Mouse (Mus musculus) kidney, postnatal 25 days (tissue): Measurements from ENCODE around the gene Megf9.

Experiments
- DNase-seq, 2 experiments: peaks; one replicate each; pipeline ENCODE4 v3.0.0; 2021; ENCODE audit warnings: mixed read lengths in 2 of 2

Megf9 gene

DNA sequence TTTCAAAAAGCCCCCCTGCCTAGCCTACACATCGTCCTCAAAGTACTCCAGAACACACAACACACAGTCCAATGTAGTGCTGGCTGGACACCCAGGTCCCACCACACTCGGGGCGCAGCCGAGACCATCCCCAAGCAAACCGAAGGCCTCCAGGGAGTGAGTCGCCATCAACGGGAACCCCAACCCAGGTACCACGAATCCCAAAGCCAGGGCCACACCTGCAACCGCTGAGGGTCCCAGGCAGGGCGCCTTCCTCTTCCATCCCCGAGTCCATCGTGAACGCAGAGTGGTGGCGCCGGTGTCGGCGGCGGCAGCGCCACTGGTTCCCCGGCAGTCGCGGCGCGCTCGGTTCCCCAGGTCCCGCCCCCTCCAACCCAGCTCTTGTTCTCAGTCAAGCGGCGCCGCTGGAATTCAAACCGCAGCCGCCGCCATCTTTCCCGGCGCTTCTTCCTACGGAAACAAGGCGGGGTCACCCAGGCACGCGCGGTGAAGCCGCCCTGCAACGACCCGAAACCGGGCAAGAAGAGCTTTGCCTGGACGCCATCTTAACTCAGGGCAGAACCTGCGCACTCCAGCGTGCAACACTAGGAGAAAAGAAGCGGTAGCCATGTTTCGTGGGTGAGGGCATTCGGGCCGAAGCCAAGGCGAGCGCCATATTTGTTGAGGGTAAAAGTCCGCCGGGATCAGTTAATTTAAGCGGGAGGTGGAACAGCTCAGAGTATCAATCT lies 124.6 kb downstream of the Megf9 start, which contains the start of gene Cdk5rap2:
Gene Cdk5rap2, minus strand, starts transcription at position 450 of the 728 bp plus-strand sequence.
- DNase-seq: peak; percentile 96 to 98

DNA sequence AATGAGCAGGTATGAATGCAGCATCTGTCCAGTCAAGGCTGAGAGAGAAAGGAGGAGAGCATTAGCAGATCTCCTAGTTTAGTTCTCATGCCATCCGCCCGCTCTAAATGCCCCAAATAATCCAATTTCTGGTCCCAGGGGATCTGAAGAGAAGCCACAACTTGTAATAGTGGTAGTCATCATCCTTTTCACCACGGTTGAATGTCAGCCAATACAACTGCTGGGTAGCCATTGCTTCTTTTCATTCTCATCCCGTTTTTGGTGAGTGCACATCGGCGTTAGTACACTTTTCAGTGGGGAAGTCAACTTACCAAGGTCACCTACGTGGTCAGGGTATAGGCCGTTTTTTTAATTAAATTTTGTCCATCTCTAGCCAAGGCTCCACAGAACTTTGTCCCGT lies 125.3 kb downstream of the Megf9 start:
- no peak for DNase-seq

DNA sequence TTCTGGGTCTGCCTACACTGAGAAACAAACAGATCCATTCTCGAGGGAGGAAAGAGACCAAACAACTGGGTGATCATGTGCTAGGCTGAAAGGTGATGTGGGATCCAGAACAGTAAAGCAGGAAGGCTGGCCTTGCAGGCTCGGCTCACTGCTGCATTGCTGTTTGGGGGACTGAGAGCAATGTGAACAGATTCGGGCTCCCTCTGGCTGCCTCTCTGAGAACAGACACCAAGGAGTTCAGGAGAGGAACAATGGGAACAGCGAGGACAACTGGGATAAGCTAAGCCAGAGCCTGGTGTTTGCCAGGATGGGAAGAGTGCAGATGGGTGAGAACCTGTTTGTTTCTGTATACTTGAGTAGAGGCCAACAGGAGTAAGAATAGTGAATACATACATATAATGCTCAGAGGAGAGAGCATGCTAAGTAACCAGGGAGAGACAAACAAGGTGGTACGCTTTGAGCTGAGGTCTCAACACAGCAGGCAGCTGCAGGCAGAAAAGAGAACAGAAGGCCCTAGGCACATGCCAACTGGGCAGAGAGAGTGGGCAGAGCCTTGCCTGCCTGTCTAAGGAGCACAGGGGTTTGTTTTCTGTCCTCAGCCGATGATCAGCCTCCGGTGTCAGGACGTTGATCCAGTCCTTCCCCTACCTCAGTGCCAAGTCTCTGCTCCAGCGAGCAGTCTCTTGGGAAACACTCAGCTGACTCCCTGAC lies 132.5 kb downstream of the Megf9 start:
- DNase-seq: no peak

DNA sequence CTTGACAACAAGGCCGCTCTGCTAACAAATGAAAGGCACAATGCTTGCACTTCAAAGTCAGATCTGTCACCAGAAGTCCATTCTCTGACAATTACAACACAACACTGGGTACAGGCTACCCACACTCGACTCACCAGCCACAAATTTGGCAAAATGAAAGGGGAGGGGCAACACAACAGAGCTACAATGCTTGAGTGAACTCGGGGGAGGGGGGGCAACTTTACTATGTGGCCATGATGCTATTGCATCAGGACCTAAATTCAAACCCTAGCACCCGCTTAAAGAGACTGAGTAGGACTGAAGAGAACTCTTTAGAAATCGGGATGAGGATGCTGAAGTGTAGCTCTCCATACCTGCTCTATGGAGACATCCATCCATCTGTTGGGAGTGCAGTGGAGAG lies 135.3 kb downstream of the Megf9 start:
- no peak for DNase-seq

DNA sequence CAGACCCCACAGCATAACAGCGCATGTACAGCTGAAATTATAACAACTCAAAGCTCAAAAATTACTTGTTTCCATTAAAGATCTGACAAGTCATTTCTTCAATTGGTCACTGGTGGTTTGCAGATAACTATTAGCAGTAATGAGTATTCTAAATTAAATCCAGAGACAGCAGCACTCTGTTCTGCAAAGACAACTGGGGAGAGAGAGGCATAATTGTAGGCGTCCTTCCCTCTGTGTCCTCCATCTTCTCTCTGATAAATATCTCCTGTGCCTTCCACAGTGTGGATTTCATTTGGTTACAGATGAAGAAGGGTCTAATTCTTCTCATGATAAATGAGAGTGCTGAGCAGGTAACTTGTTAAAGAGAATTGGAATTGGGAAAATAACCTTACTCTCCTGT lies 135.7 kb downstream of the Megf9 start:
- no peak for DNase-seq

DNA sequence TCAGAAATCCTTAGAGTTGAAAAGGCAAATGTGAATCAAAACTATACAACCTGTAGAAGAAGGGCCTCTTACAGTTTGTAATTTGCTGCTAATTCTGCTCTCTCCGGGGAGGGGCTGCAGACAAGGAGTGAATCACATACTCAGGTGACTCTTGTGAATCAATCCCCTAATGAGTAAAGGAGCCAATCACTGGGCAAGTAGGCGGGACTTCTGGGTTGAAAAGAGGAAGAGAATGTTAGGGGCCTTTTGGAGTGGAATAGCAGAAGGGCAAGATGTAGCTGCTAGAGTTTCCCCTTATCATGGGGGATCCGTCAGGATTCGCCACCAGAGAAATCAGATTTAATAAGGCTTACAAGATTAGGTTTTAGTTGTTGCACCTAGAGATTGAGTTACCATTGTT lies 136.7 kb downstream of the Megf9 start:
- no peak for DNase-seq

DNA sequence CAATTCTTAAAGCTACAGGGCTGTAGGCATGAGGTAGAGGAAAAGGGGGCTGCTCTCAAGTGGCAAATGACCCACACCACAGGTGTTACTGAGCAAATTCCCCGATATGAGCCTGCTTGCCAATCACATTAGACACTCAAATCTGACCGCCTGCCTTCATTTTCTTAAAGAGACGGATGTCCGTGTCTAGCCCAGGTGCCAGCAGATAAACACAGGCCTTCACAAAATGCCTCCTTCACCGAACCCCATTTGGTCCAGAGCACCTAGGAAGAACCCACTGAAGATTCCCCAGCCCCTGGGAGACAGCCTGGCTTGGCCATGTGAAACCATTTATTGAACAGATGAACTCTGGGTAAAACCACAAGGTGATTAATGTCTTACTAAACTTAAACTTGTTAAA lies 138.1 kb downstream of the Megf9 start:
- no peak for DNase-seq

DNA sequence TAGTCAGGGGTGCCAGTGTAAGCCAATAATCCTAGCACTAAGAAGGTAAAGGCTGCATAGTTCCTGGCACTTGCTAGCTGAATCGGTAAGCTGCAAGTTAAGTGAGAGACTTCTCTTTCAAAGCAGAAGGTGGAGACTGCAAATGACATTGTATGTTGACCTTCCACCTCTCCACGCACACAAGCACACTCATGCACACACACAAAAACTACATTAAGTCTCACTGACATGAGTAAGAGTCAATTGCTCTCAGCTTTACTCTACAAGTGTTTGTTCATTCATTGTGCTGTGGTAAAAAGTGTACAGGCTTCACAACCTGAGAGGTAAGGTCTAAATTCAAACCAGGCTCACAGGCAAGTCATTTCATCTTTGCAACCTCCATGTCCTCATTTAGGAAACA lies 140.1 kb downstream of the Megf9 start:
- no peak for DNase-seq

DNA sequence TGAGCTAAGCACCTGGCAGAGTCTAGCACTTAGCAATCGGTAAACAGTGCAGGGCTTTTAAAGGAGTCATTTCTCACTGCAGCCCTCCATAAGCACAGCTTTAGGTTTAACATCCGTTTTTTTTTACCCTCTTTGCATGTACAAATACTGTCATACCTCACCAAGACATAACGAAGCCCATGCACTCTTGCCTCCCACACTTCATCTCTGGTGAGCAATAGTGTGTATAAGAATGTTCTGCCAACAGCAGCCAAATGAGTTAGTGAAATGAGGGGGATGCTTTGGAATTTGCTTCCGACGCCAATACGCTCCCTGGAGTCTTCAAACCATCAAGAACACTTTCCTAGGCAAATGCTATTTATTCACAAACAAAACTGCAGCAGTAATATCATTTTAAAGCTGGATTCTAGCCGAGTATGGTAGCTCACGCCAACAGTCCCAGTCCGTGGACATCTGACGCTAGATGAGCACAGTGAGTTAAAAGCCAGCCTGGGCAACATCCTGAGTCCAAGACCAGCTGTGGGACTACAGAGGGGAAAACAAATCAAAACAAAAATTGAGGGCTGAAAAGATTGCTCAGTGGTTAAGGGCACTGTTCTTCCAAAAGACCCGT lies 142.9 kb downstream of the Megf9 start:
- DNase-seq: no peak

DNA sequence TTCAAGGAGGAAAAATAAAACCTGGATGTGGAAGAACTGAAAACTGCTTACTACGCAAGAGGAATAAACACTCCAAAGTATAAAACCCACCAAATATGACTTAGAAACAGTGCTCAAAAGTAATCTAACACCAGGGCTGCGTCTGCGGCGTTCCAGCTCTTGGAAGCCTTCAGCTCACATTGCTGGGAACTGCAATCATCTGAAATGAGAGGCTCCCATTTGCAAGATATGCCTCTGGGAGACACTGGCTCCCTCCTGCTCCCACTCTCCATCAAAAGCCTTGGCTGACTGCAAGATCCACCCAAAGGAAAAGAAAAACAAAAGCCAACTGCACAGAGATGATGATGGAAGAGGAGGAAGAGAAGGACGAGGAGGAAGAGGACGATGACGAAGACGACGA lies 143.7 kb downstream of the Megf9 start:
- no peak for DNase-seq

DNA sequence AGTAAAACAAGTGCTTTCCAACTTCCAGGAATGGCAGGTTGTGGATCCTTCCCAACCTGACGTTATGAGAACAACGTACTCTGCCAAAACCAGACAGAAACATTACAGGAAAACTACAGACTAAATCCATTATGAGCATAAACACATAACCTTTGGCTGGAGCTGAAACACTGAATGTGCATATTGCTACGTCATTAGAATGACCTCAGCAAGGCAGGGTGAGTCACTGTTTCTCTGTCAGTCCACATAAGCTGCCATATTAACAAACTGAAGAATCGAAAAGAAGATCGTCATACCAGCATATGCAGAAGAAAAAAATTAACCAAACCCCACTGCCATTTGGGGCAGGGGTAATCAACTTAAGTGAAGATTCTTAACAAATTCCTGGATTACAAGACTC lies 148.6 kb downstream of the Megf9 start:
- DNase-seq: no peak

DNA sequence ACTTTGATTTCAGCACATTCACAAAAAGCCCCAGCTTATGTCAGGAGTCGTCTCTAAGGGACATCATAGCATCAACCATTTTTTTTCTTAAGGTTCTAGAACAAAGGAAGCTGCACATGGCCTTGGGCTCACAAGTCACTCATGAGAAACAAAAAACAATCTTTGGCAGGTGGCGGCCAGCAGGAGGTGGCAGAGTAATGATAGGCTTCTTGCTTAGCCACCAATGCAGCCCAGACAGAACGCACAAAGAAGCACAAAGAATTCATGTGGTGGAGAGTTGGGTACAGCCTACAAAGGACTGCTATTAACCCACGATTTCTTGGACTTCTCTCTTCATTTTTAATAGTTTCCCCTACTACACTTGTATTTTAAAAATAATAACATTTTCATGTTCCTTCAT lies 157.4 kb downstream of the Megf9 start:
- DNase-seq: no peak
